Mouse (Mus musculus): ENCODE measurements around the gene Plekhb2. TPM values are rescaled to one million over a fixed set of nuclear protein-coding genes. Genes with fewer than 3 reads are reported as not detected.

Plekhb2 gene
- total RNA-seq, 2 experiments from 2014 or later: 185 to 198 TPM

DNA sequence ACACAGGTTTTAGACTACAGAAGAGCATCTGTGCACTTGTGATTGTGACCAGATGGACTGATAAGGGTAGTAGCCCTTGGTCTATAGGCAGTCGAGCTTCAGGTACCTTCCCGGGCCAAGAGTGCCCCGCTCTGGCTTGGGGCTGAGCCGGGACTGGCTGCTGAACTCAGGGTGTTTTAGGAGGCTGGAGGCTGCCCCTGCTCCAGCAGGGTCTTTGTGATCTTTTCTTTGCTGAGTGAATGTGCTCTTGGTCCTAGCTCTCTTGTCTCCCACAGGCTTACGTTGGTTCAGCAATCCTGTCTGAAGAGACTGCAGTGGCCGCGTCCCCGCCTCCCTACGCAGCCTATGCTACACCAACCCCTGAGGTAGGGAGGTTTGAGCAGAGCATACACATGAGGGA is 16.1 kb downstream of the Plekhb2 start:
- DNase-seq (ENCODE audit: low spot score in 2 of 2): no peak

DNA sequence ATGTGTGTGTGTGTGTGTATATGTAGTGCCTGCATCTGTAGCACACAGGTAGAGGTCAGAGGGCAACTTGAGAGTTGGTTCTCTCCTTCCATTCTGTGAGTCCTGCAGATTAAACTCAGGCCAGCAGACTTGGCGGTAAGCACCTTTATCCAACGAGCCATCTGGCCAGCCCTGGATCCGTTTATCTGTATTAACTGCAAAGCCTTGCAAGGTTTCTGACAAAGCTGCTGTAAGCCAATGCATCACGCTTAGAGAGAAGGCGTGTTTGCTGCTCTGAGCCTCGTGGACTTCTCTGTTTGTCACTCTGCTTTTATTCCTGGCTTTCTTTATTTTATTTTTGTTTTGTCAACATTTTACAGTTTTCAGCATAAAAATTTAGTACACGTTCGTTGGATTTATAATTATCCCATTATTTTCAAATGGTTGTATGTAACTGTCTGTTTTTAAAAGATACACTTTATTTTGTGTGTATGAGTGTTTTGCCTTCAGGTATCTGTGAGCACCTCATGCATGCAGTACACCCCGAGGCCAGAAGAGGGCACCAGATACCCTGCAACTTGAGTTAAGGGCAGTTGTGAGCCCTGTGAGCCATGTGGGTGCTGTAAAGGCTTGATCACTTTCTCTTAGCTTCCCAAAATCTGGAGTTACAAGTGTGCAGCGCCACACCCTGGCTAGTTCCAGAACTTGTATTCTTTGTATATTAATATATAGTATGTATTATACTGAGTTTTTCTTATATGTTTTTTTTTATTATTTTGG is 17.2 kb downstream of the Plekhb2 start:
- DNase-seq (ENCODE audit: low spot score in 2 of 2): peak; percentile 89 to 91

DNA sequence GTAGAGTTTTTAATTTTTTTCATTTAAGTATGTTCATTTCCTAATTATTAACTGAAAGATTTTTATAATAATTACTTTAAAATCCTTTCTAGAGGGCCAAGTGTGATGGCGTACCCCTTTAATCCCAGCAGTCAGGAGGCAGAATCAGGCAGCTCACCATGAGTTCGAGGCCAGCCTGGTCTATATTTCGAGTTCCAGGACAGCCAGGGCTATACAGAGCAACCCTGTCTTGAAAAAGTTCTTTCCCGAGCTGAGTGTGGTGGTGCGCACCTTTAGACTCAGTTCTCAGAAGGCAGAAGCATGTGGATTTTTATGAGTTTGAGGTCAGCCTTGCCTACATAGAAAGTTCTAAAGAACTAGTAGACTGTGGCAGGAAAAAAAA is 17.8 kb downstream of the Plekhb2 start:
- no peak for DNase-seq (ENCODE audit: low spot score in 2 of 2)

DNA sequence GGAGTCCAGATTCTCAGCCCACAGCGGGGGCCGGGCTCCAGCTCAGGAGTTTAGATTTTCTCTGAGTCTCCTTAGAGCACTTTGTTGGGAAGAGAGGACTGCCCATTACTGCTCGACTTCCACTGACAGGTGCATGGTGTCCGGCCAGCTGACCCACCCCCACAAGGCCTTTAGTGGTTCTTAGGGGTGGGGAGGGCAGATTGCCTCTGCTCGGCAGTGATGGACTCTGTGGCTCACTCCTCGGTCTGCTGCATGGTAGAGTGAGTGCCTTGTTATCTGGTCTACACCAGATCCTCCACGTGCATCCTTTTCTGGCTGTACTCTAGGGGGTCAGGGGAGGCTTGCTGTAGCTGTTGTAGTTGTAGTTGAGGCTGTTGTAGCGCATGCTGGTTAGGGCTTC is 18.6 kb downstream of the Plekhb2 start:
- DNase-seq (ENCODE audit: low spot score in 2 of 2): no peak

DNA sequence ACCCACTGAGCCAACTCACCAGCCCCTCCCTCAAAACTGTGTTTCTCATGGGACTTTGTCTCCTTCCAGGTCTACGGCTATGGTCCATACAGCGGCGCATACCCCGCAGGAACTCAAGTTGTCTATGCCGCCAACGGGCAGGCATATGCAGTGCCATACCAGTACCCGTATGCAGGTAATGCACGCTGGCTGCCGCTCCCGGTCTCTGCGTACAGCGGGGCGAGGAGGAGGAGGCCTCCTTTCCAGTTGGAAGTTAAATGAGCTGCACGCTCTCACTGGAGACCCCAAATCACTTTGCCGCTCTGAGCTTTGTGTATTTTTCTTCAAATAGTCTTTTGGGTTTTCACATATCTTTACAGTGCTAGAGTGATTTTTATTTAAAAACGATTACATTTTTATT is 19.5 kb downstream of the Plekhb2 start:
- no peak for DNase-seq (ENCODE audit: low spot score in 2 of 2)

DNA sequence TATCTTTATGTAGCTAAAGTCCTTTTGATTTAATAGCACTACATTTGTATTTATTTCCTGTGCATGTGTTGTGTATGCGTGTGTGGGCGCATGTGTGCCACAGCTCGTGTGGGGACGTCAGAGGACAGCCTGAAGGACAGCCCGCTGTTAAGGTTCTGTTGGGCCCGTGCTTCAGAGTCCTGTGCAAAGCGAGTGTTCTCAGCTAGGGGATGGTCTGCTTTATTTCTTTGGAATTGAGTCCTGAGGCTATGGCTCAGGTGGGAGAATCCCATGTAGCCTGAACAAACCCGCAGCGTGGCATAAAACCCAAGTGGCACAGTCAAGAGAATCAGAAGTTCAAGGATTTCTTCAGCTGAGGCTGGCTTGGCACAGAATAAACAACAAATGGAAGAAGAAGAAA is 21.4 kb downstream of the Plekhb2 start:
- DNase-seq (ENCODE audit: low spot score in 2 of 2): no peak

DNA sequence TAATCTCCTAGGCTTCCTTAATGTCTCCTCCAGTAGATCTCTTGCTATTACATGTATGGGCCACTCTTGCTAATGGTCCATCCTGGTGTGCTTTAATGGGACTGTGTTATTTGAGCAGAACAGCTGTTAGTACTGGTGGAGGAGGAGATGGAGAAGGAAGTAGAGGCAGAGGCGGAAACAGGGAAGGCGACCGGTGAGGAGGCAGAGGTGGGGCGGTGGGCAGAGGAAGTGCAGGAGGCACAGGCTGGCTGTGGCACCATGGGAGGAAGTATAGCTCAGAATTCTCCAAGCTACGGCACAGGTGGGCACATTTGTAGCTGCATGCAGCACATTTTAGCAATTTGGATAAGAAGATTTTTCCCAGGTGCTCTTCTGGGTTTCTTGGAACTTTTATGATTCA is 23.8 kb downstream of the Plekhb2 start:
- DNase-seq (ENCODE audit: low spot score in 2 of 2): no peak

DNA sequence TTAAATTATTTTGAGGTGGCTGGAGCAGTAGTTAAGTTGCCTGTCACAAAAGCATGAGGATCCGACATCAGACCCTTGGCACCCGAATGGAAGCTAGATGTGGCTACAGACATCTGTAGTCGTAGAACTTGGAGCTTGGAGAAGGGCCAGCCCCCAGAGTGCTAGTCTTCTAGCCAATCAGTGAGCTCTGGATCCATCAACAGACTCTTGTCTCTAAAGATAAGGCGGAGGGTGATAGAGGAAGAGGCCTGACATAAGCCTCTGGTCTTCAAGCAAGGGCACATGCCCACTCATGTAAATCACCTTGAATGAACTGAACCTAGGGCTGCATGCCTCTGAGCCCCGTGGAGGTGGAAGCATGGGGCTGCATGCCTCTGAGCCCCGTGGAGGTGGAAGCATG is 29.8 kb downstream of the Plekhb2 start:
- DNase-seq (ENCODE audit: low spot score in 2 of 2): peak in 1 of 2 experiments; percentile 9

DNA sequence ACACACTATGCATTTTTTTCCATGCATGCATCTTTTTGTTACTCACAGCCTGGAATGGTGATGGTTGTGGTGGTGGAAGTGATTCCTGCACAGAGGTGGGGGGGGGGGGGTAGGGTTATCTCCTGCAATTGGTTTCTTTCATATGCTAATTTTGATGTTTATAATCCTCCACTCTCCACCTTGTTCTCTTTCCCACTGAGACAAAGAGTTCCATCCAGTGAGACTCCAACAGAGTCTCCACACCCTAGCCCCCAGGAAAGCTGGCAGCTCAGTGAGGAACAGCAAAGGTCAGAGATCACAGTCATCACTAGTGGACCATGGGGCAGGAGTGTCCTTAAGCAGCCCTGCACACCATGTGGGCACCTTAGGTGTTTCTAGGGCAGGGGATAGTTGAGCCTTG is 34.0 kb downstream of the Plekhb2 start:
- no peak for DNase-seq (ENCODE audit: low spot score in 2 of 2)

DNA sequence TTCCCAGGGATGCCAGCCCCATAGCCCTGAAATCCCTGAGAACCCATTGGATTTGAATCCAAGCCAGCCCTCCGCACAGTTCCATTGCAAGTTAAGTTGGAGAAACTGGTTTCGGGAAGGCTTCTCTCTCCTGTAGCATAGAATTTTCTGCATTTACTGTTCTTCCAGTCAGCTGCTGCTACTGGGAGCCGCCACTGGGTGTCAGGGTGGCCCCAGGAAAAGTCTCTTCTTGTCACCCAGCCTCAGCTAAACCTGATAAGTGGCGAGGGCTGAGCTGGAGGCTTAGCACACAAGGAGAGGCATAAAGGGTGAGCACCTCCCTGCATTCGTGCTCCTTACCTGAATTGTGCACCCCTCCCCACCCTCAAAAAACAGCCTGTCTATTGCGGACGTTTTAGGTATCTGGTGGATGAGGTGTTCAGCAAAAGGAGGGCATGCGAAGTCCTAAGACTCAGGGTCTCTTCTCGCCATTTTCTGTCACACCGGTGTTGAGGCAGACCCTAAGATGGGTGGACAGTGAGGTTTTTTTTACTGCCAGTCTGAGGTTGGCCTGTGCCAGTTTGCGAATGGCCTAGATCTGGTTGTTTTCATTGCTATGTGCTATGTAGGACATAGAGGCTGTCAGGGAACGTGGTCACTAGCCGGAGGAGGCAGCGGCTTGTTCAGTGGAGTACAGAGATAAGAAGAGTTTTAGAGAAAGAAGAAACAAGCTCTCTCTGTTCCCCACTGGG is 41.9 kb downstream of the Plekhb2 start:
- peak; percentile 64 to 74 for DNase-seq (ENCODE audit: low spot score in 2 of 2)

DNA sequence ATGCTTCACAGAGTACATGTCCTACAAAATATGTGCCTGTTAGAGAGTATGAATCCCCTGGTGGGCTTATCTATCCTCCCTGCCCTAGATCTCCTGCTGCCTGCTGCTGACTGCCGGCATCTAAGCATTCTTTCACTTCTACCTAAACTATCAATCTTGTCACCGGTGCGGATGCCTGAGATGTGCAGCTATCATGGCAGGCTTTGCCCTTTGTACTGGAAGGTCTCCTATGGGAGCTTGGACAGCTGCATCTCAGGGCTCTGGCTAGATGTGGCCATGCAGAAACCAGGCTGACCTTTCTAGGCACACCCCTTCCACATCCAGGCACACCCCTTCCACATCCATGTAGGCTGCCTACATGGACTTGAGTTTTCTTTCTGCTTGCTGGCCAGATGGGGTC is 42.7 kb downstream of the Plekhb2 start:
- DNase-seq (ENCODE audit: low spot score in 2 of 2): no peak

DNA sequence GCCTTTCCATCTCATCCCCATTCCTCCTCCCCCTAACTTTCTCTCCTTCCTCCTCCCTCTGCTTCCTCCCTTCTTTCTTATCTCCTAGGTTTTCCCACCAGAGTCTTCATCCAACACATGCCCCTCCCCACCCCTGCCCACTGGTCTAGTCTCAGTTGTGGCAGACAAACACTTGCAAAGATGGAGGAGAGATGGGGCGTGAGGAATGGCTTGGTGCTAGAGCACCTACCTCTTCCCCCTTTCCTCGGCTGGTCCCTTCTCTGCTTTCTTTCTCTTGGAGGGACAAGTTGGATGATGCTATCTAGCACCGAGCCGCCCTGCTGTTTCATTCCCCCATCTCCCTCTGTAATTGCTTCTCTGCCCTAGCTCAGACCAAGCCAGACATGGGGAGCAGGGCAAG is 43.6 kb downstream of the Plekhb2 start:
- DNase-seq (ENCODE audit: low spot score in 2 of 2): no peak

DNA sequence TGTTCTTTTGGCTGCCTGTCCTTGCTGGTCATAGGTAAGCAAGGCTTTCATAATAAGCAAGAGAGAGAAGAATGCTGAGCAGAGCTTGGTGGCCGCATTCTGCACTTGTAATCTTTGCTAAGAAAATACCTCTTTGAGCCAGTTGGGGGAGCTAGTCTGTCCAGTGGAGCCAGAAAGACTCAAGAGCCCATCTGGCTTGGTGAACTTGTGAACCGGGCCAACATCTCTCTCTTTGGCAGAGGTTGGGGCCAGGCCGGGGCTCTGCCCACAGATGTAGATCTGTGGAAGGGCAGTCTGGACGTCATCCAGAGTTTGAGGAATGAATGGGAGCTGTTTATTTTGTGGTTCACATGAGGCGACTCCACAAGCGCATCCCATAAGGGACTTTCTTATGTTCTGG is 44.1 kb downstream of the Plekhb2 start:
- DNase-seq (ENCODE audit: low spot score in 2 of 2): peak in 1 of 2 experiments; percentile 14

DNA sequence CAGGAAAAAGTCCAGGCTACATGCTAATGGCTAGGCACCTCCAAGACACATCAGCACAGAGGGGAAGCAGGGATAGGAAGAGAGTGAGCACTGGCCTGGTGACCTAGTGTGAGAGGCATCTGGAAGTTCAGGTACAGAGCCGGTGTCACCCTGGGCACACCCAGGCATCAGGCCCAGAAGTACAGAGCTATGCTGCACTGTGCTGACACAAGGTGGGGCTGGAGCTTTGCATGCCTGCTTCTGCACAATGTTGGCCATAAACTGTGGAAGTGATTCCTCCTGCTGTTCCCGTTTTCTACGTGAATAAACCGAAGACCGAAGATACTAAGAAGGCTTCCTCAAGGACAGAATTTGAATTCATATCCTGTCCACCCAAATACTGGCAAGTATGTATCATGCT is 46.3 kb downstream of the Plekhb2 start:
- no peak for DNase-seq (ENCODE audit: low spot score in 2 of 2)

DNA sequence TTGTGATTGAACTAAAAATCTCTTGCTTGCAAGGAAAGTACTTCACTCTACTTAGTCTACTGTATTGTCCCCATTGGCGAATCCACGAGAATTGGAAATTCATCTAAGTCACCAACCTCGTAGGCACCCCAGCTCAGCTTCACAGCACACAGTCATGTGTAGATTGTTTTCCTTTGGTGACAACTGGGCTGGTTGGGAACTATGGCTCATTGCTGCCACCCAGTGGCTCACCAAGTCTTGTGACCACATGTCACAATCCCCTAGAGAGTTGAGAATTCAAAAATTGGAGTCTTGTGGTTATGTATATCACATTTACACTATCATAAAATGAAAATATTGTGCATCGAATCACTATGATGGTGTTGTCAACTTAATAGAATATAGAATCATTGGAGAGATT is 47.1 kb downstream of the Plekhb2 start:
- peak; percentile 61 to 66 for DNase-seq (ENCODE audit: low spot score in 2 of 2)

DNA sequence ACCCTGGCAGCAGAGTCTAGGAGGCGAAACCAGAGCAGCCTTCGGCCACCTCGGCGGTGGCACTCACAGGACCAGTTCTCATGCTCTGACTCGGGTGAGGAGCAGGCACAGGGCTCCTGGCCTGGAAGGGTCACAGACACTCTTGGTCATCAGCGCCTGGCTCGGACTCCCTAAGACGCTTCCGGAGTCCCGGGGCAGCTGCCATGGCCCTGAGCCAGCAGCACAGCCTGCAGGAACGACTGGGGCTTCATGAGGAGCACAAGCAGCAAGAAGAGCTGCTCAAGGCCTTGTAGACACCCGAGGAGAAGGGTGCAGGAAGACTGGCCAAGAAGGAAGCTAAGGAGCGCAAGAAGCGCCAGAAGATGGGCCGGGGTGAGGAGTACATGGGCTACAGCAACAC is 78.9 kb downstream of the Plekhb2 start:
- no peak for DNase-seq (ENCODE audit: low spot score in 2 of 2)

Other genes starting within 250 kb of the Plekhb2 start
- gene Fam168b, start 6.9 kb upstream of the Plekhb2 start, total RNA-seq (2021): 100 to 1,000 TPM; 203 to 226 TPM